Mouse (Mus musculus) olfactory bulb, adult 2 months (tissue): Measurements from ENCODE around the gene Lrrc63. TPM values are rescaled to one million over a fixed set of nuclear protein-coding genes. Genes with fewer than 3 reads are reported as not detected.

Source experiments
- H3K27ac ChIP-seq: fragments of 200-500 bp; 2 replicates; pipeline ENCODE4 v1.5.1; 2012; ENCODE audit warnings: low read depth, low read length; ENCODE audit not compliant: insufficient read depth
- H3K4me1 ChIP-seq: fragments of 200-500 bp; 2 replicates; pipeline ENCODE4 v1.6.1; 2012; ENCODE audit warnings: low read length; ENCODE audit not compliant: control insufficient read depth, insufficient read depth
- H3K4me3 ChIP-seq: fragments of 200-500 bp; 2 replicates; pipeline ENCODE4 v1.5.1; 2012; ENCODE audit warnings: mild to moderate bottlenecking, low read depth, low read length, moderate library complexity; ENCODE audit not compliant: insufficient read depth
- CTCF ChIP-seq: fragments of 200-500 bp; IDR thresholded peaks from 2 replicates; pipeline ENCODE4 v1.5.1; 2012; ENCODE audit warnings: low read depth, mild to moderate bottlenecking, low read length, moderate library complexity; ENCODE audit not compliant: insufficient read depth
- POLR2A ChIP-seq: fragments of 200-500 bp; IDR thresholded peaks from 2 replicates; pipeline ENCODE4 v1.6.1; 2012; ENCODE audit warnings: mild to moderate bottlenecking, low read depth, low read length, moderate library complexity; ENCODE audit not compliant: insufficient read depth
- WGBS: fragments of 180-500 bp; shearing (Covaris S2); methylation state at CpG from one replicate; pipeline ENCODE4 v1.1.7; 2018; 5-methylcytosine and 5-hydroxymethylcytosine counted together
- polyA plus RNA-seq: library from polyadenylated mRNA; stranded (reverse); fragments of >200 nt; gene quantifications from 2 replicates; pipeline ENCODE4 v1.2.4, GENCODE M21; 2012; ENCODE audit warnings: low replicate concordance; ENCODE audit not compliant: missing spikeins, insufficient read depth, insufficient read length

The Lrrc63 gene
- not detected in 2 replicates for polyA plus RNA-seq

- peak within 1 kb of the TSS; percentile 52 for H3K4me3 ChIP-seq
- no peak within 1 kb of the TSS for H3K27ac ChIP-seq
- WGBS = under 1% methylated on average over 42 of the region's 42 CpGs
- peaks cover 2% of the 10 kb centered on the region; the same call in 1 of the 2 replicates for H3K4me1 ChIP-seq
- TF ChIP-seq POLR2A (no peak), CTCF (no peak)
These were observed at the start of gene Lrrc63, which contains the start of gene Lcp1 for GRCm38 (mm10) chr14:75130501-75131318. TSS of gene Lrrc63 (minus strand) at chr14:75130881. TSS of gene Lcp1 (plus strand) at chr14:75131101.

GRCm38 (mm10) chr14:75179255-75179963, 48.7 kb upstream of the Lrrc63 start:
- no peaks in the 10 kb centered on the region for H3K4me1 ChIP-seq
- TF ChIP-seq POLR2A = no peak
- no peak for TF ChIP-seq CTCF
- peak overlapping the region; percentile 13; the same call in 1 of the 2 replicates for H3K27ac ChIP-seq
- H3K4me3 ChIP-seq = no peak overlapping the region
- WGBS = 86% methylated on average over 20 of the region's 20 CpGs

- Histone ChIP-seq H3K27ac (peak overlapping the region; percentile 13; the same call in 1 of the 2 replicates), H3K4me1 (no peaks in the 10 kb centered on the region), H3K4me3 (0 out of 2 replicates have a peak overlapping the region, but pooled peaks have one; percentile 11)
- WGBS = 75% methylated on average over 10 of the region's 10 CpGs
- no peak for TF ChIP-seq CTCF
- no peak for TF ChIP-seq POLR2A
These were observed 48.1 kb upstream of the Lrrc63 start for GRCm38 (mm10) chr14:75178801-75179211.

GRCm38 (mm10) chr14:75178384-75178793, 47.7 kb upstream of the Lrrc63 start:
- Histone ChIP-seq H3K27ac (no peak overlapping the region), H3K4me3 (no peak overlapping the region), H3K4me1 (no peaks in the 10 kb centered on the region)
- 87% methylated on average over 14 of the region's 14 CpGs for WGBS
- TF ChIP-seq CTCF (no peak), POLR2A (no peak)

GRCm38 (mm10) chr14:75177400-75177799, 46.7 kb upstream of the Lrrc63 start:
- TF ChIP-seq POLR2A (no peak), CTCF (no peak)
- 79% methylated on average over 3 of the region's 3 CpGs for WGBS
- H3K4me1 ChIP-seq = no peaks in the 10 kb centered on the region

GRCm38 (mm10) chr14:75176425-75177045, 45.9 kb upstream of the Lrrc63 start:
- TF ChIP-seq CTCF = no peak
- H3K4me3 ChIP-seq = no peak overlapping the region
- 79% methylated on average over 4 of the region's 4 CpGs for WGBS
- no peak overlapping the region for H3K27ac ChIP-seq
- H3K4me1 ChIP-seq = no peaks in the 10 kb centered on the region

More at GRCm38 (mm10) chr14:75177400-75177799, 46.7 kb upstream of the Lrrc63 start:
- Histone ChIP-seq H3K4me3 (no peak overlapping the region), H3K27ac (no peak overlapping the region)

GRCm38 (mm10) chr14:75175781-75176180, 45.1 kb upstream of the Lrrc63 start:
- TF ChIP-seq POLR2A = no peak
- no peak for TF ChIP-seq CTCF

GRCm38 (mm10) chr14:75174731-75175555, 44.3 kb upstream of the Lrrc63 start:
- TF ChIP-seq POLR2A (no peak), CTCF (no peak)
- Histone ChIP-seq H3K27ac (no peak overlapping the region), H3K4me3 (no peak overlapping the region), H3K4me1 (no peaks in the 10 kb centered on the region)
- 77% methylated on average over 9 of the region's 9 CpGs for WGBS

More at GRCm38 (mm10) chr14:75175781-75176180, 45.1 kb upstream of the Lrrc63 start:
- Histone ChIP-seq H3K27ac (no peak overlapping the region), H3K4me1 (no peaks in the 10 kb centered on the region), H3K4me3 (no peak overlapping the region)
- 90% methylated on average over 7 of the region's 7 CpGs for WGBS
